Mouse (Mus musculus) kidney, postnatal 0 days (tissue): ENCODE results near the gene Gck. TPM values are rescaled to one million over a fixed set of nuclear protein-coding genes. Genes with fewer than 3 reads are reported as not detected.

Source experiments
- ATAC-seq: fragments of 200-750 bp; cut with Nextera tagmentation; replicated peaks from 2 replicates; pipeline ENCODE4 v1.8.0; 2017; ENCODE audit warnings: low read depth, moderate number of reproducible peaks, moderate TSS enrichment, moderate library complexity; ENCODE audit not compliant: low FRiP score
- DNase-seq: peaks from one replicate; pipeline ENCODE4 v3.0.0-alpha.2; 2016; ENCODE audit warnings: low spot score
- H3K27ac ChIP-seq: fragments of 300-500 bp; sonication (generic); 2 replicates; pipeline ENCODE4 v1.5.1; 2014; ENCODE audit warnings: mild to moderate bottlenecking
- H3K27me3 ChIP-seq: fragments of 300-500 bp; sonication (generic); 2 replicates; pipeline ENCODE4 v1.6.1; 2014; ENCODE audit warnings: low read length, mixed read lengths; ENCODE audit not compliant: insufficient read depth
- H3K36me3 ChIP-seq: fragments of 300-500 bp; sonication (generic); 2 replicates; pipeline ENCODE4 v1.6.1; 2014; ENCODE audit warnings: low read length, mixed read lengths; ENCODE audit not compliant: insufficient read depth
- H3K4me1 ChIP-seq: fragments of 300-500 bp; sonication (generic); replicated peaks from 2 replicates; pipeline ENCODE4 v1.6.1; 2014; ENCODE audit warnings: antibody characterized with exemption, low read length, mixed read lengths; ENCODE audit not compliant: insufficient read depth
- H3K4me2 ChIP-seq: fragments of 300-500 bp; sonication (generic); 2 replicates; pipeline ENCODE4 v1.6.1; 2014; ENCODE audit warnings: mild to moderate bottlenecking, low read length, moderate library complexity, mixed read lengths
- H3K4me3 ChIP-seq: fragments of 300-500 bp; sonication (generic); replicated peaks from 2 replicates; pipeline ENCODE4 v1.5.1; 2014; ENCODE audit warnings: low read depth, low read length
- H3K9ac ChIP-seq: fragments of 300-500 bp; sonication (generic); 2 replicates; pipeline ENCODE4 v1.6.1; 2014; ENCODE audit warnings: low read depth, low read length
- H3K9me3 ChIP-seq: fragments of 300-500 bp; sonication (generic); replicated peaks from 2 replicates; pipeline ENCODE4 v1.6.1; 2016; ENCODE audit warnings: low read length, inconsistent platforms, mixed read lengths
- CTCF ChIP-seq: IDR thresholded peaks from 2 replicates; pipeline ENCODE4 v1.5.1; 2016; ENCODE audit warnings: antibody characterized with exemption, low read depth, mild to moderate bottlenecking, moderate library complexity
- WGBS: fragments of 180-500 bp; shearing (Covaris S2); extraction: QIAGEN DNeasy Blood & Tissue Kit; methylation state at CpG from one replicate; pipeline ENCODE4 v1.1.7; 2014; 5-methylcytosine and 5-hydroxymethylcytosine counted together
- polyA plus RNA-seq: library from polyadenylated mRNA; unstranded; fragments of >200 nt; fragmentation: Nextera tagmentation; extraction: Ambion mirVana; gene quantifications from 2 replicates; pipeline ENCODE4 v1.2.1, GENCODE M21; 2015

Gck gene
- polyA plus RNA-seq, 1 experiment from 2014 or later, result 1.0 TPM

DNA sequence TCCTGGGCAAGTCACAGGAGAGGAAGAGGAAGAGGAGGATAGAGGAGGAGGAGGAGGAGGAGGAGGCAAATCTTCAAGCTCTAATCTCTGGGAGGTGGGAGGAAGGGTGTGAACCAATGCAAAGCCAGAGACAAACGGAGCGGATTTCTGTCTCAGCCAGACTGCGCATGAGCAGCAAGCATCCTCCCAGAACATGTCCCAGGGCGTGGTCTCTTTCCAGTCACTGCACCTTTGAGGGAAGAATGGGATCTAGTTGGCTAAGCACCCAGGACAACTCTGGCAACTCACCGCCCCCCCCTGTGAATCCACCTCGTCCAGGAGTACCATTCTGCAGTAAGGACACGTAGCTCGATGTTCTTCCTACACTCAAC, 33.7 kb downstream of the Gck start:
- H3K4me2 ChIP-seq, result no peak overlapping the region
- 60% methylated on average over 8 of the region's 8 CpGs for WGBS
- H3K27me3 ChIP-seq, result no peaks in the 10 kb centered on the region

DNA sequence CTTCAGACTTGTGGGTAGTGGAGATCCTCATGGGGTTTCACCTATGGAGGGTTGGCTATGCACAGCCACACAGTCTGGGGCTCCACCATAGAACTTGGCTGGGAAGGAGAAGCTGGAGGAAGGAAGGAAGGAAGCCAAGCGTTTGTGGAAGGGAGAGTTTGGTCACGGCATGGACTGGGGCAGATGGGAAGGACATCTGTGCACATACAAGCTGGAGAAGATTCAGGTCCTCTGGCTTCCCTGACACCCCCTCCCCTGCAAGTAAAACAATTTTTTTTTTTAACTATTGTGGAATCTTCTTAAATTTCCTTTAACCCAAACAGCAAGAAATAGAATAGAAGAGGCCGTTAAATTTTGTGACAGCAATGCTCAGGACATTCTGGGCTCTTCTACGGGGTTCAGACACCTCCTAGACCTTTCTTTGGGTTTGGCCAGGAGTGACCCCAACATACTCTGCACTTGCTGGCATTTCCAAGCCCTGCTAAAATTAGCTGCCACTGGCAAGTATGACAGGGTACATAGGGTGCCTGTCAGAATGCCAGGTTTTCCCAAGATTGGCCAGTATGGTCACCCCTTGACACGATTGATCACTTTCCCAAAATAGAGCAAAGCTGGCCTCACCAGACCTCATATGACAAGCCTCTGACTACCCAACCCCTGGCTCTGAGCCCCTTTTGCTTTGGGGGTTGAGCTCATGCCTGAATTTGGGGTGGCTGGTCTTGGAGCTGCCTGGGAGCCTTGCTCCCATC, 34.3 kb downstream of the Gck start:
- no peak overlapping the region for H3K9ac ChIP-seq
- WGBS, result 69% methylated on average over 5 of the region's 5 CpGs

More for the DNA sequence above, 33.7 kb downstream of the Gck start:
- no peak for TF ChIP-seq CTCF
- Histone ChIP-seq H3K4me1 (no peaks in the 10 kb centered on the region; the same call in 1 of the 2 replicates), H3K4me3 (no peak overlapping the region), H3K27ac (no peak overlapping the region), H3K36me3 (no peaks in the 10 kb centered on the region), H3K9ac (no peak overlapping the region), H3K9me3 (no peaks in the 10 kb centered on the region)
- DNase-seq, result no peak
- no peak for ATAC-seq

DNA sequence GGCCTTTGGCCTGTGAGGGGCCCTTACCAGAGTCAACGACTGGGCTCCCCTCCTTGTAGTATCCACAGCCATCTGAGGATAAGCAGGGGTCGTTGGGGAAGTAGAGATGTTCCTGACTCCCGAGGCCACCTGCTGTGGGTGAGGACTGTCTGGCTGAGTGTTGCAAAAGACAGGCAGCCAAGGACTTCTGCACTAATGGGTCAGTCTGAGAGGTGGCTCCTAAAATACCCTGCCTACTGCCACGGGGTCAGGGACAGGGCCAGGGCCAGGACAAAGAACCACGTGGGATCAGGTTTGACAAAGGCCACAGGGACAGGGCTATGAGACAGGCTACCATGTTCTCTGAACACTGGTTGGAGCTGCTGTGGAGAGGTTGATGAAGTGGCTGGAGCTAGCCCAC, 34.9 kb downstream of the Gck start:
- Histone ChIP-seq H3K27me3 (no peaks in the 10 kb centered on the region), H3K4me3 (no peak overlapping the region), H3K4me1 (no peaks in the 10 kb centered on the region), H3K9ac (no peak overlapping the region), H3K4me2 (no peak overlapping the region), H3K27ac (no peak overlapping the region), H3K36me3 (no peaks in the 10 kb centered on the region), H3K9me3 (no peaks in the 10 kb centered on the region)
- ATAC-seq (no peak), DNase-seq (no peak)
- no peak for TF ChIP-seq CTCF
- 51% methylated on average over 5 of the region's 5 CpGs for whole genome bisulfite sequencing

More for the DNA sequence above, 34.3 kb downstream of the Gck start:
- Histone ChIP-seq H3K9me3 (no peaks in the 10 kb centered on the region), H3K27me3 (no peaks in the 10 kb centered on the region), H3K4me2 (no peak overlapping the region), H3K27ac (no peak overlapping the region), H3K36me3 (no peaks in the 10 kb centered on the region), H3K4me3 (no peak overlapping the region), H3K4me1 (no peaks in the 10 kb centered on the region; the same call in 1 of the 2 replicates)
- TF ChIP-seq CTCF, result no peak
- DNase-seq (no peak), ATAC-seq (no peak)

DNA sequence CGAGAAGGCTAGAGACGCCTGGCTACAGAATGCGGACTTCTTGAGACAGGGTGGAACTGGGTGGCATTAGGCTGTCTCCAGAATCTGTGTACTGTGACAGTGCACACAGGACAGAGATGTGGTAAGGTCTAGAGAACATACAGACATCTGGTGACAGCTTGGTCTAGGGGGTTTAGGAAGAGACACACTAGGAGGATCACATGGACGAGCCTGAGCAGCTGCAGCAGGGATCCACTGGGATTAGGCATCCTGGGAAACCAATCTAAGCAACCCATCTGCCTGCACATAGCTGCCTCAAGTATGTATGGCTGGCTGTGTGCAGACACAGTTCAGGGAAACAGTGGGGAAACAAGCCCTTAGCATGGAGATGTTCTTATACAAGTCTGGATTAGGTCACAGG, 35.9 kb downstream of the Gck start:
- no peak for TF ChIP-seq CTCF
- Histone ChIP-seq H3K27me3 (no peaks in the 10 kb centered on the region), H3K9ac (no peak overlapping the region), H3K4me1 (no peaks in the 10 kb centered on the region), H3K9me3 (no peaks in the 10 kb centered on the region), H3K4me3 (no peak overlapping the region), H3K36me3 (no peaks in the 10 kb centered on the region), H3K27ac (no peak overlapping the region), H3K4me2 (no peak overlapping the region)
- DNase-seq (no peak), ATAC-seq (no peak)
- WGBS, result 85% methylated on average over 4 of the region's 4 CpGs

DNA sequence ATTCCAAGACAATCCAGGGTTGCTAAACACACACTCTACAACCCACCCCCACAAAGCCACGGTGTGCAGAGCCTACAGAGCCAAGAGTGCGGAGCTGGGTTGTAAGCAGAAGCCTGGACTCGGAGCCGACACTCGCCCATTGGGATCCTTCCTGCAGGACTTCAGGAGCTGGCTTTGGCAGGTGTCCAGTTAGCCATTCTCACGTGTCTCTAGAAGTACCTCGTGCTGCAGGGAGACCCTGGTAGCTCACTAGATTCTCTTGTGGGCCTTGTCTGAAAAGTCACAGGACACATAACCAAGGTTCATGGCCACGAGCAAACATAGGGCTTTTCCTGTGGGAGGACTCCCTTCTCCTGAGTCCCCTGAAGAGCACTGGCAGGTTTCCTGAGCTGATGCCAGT, 36.6 kb downstream of the Gck start:
- ATAC-seq, result no peak
- Histone ChIP-seq H3K27me3 (no peaks in the 10 kb centered on the region), H3K36me3 (no peaks in the 10 kb centered on the region), H3K27ac (no peak overlapping the region), H3K9me3 (no peaks in the 10 kb centered on the region), H3K9ac (no peak overlapping the region), H3K4me3 (no peak overlapping the region), H3K4me2 (no peak overlapping the region), H3K4me1 (no peaks in the 10 kb centered on the region)
- no peak for DNase-seq
- no peak for TF ChIP-seq CTCF
- WGBS, result 60% methylated on average over 8 of the region's 8 CpGs

DNA sequence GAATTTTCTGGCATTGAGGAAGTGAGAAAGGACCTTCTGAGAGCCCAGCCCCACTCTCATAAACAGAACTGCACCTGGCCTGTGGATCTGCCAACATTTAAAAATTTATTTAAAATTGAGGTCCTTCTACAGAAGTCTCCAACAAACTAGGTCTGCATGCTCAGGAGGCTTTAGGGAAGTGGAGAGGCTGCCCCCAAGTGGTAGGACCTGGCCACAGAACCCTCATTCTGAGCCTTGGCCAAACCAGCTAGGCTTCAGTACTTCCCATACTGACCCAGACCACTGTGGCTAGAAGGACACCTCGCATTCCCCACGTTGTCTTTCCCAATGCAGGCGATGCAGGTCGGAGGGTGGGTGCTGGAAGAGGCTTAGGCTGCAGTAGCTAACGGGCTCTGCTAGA, 37.2 kb downstream of the Gck start:
- Histone ChIP-seq H3K9ac (no peak overlapping the region), H3K36me3 (no peaks in the 10 kb centered on the region), H3K27me3 (no peaks in the 10 kb centered on the region), H3K9me3 (no peaks in the 10 kb centered on the region), H3K27ac (no peak overlapping the region), H3K4me3 (no peak overlapping the region), H3K4me2 (no peak overlapping the region), H3K4me1 (no peaks in the 10 kb centered on the region)
- no peak for ATAC-seq
- 37% methylated on average over 5 of the region's 5 CpGs for WGBS
- DNase-seq, result peak; percentile 85
- peak; percentile 83 for TF ChIP-seq CTCF

DNA sequence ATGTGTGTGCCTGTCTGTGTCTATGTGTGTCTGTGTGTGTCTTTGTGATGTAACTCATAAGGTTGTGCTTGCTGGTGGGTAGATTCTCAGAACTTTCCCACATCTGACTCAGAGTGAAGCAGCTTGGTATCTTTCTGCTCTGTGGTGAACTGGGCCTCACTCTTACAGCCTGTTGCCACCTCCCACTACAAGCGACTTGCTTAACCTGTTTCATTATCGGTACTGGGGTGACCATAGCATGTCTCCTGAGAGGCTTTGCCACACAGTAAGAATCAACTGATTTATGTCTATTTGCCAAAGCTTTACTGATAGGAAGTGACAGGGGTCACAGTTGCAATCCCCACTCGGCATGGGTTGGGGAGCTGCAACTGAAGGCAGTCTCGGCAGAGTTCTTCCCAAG, 41.2 kb downstream of the Gck start:
- H3K4me2 ChIP-seq, result no peak overlapping the region
- DNase-seq, result no peak
- H3K4me1 ChIP-seq, result no peaks in the 10 kb centered on the region
- WGBS, result 66% methylated on average over 4 of the region's 4 CpGs
- no peaks in the 10 kb centered on the region for H3K36me3 ChIP-seq
- H3K27ac ChIP-seq, result no peak overlapping the region
- no peak for ATAC-seq
- no peak overlapping the region for H3K4me3 ChIP-seq
- TF ChIP-seq CTCF, result no peak
- H3K9ac ChIP-seq, result no peak overlapping the region
- no peaks in the 10 kb centered on the region for H3K27me3 ChIP-seq
- no peaks in the 10 kb centered on the region for H3K9me3 ChIP-seq
